In the genomic region with DNA sequence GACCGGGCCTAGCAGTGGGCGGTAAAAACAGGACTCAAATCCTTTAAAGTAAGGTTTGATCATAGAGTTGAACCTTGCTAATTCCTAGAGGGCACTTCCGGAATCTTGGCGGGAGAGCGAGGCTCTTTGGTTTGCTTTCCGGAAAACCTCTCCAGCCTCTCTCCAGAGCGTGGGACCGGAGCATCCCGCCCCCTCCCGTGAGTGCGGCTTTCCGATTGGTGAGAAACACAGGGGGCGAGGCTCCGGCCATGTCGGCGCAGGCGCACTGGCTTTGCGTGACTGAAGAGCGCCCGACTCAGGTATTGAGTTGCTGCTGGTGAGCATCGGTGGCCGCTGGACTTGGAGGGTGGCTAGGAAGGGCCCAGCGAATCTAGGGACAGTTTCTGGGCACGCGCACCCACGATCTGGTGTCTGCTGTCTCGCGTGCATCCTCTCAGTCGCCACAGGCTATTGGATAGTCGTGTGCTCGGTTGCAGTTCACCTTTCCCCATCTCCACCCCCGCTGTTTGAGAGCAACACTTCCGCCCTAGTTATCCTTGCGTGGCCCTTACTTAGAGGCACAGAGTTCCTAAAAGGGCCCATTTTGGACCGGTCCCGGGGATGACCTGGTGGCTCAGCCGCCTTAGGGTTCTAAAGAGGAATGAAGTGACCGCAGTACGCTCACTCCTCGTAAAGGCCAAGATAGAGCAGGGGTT, we compare ENCODE assay signal across 7 mouse cellular contexts. TPM values are rescaled to one million over a fixed set of nuclear protein-coding genes. Genes with fewer than 3 reads are reported as not detected.
DNase-seq lines count a peak whose midpoint lies in the region; ATAC-seq lines count a peak whose summit lies in the region.

A gene (plus strand): TSS at position 237 of the 695 bp plus-strand sequence.

- H3K9ac ChIP-seq in intestine, embryonic 16.5 days (ENCODE audit: low read depth, low read length) = peak within 1 kb of the TSS; percentile 81
- H3K9ac ChIP-seq in midbrain, embryonic 11.5 days (ENCODE audit: low read length) = peak within 1 kb of the TSS; percentile 88

- peak; percentile 98 for ATAC-seq in intestine, embryonic 16.5 days
- ATAC-seq in midbrain, embryonic 11.5 days (ENCODE audit: low FRiP score) = peak; percentile 98

- peak within 1 kb of the TSS; percentile 73 for H3K4me3 ChIP-seq in intestine, embryonic 16.5 days (ENCODE audit: low read length)
- H3K4me3 ChIP-seq in midbrain, embryonic 11.5 days (ENCODE audit: low read depth, low read length) = peak within 1 kb of the TSS; percentile 73

- H3K4me1 ChIP-seq in intestine, embryonic 16.5 days (ENCODE audit: control insufficient read depth, insufficient read depth, low read length) = peaks cover 9% of the 10 kb centered on the region
- H3K4me1 ChIP-seq in midbrain, embryonic 11.5 days (ENCODE audit: control insufficient read depth, insufficient read depth, low read length) = peaks cover 7% of the 10 kb centered on the region

- WGBS in intestine, embryonic 16.5 days = 1% methylated on average over 40 of the region's 40 CpGs
- WGBS in midbrain, embryonic 11.5 days = 5% methylated on average over 40 of the region's 40 CpGs

- intact Hi-C loops in left cerebral cortex, postnatal 36 days (cut with DNase I) = no loop called here

- H3K4me2 ChIP-seq in intestine, embryonic 16.5 days (ENCODE audit: low read depth, low read length) = peak within 1 kb of the TSS; percentile 89
- H3K4me2 ChIP-seq in midbrain, embryonic 11.5 days = peak within 1 kb of the TSS; percentile 93

- 0 out of 2 replicates have a peak, but pooled peaks cover 5% of the 10 kb centered on the region for H3K36me3 ChIP-seq in intestine, embryonic 16.5 days (ENCODE audit: control insufficient read depth, insufficient read depth, low read length)
- H3K36me3 ChIP-seq in midbrain, embryonic 11.5 days (ENCODE audit: control insufficient read depth, insufficient read depth, low read length) = peaks cover 5% of the 10 kb centered on the region; the same call in 1 of the 2 replicates

- no peaks in the 10 kb centered on the region for H3K9me3 ChIP-seq in intestine, embryonic 16.5 days (ENCODE audit: control insufficient read depth, low read length)
- H3K9me3 ChIP-seq in midbrain, embryonic 11.5 days (ENCODE audit: control insufficient read depth, low read length) = no peaks in the 10 kb centered on the region

- peak; percentile 97 for DNase-seq in adrenal gland, adult 8-10 months
- peak; percentile 98 for DNase-seq in embryo, embryonic 9.5 days (ENCODE audit: extremely low spot score)
- DNase-seq in gastrocnemius, postnatal 4 days (ENCODE audit: low spot score in 2 of 2) = peak; percentile 94 to 96
- DNase-seq in left cerebral cortex, postnatal 36 days (ENCODE audit: low spot score in 2 of 2) = peak; percentile 96 to 98
- DNase-seq in midbrain, embryonic 11.5 days (ENCODE audit: low spot score, missing footprints) = peak; percentile 100
- peak; percentile 97 for DNase-seq in skeletal muscle tissue, adult 2 months (ENCODE audit: low read depth, low spot score)

- no peaks in the 10 kb centered on the region for H3K27me3 ChIP-seq in intestine, embryonic 16.5 days (replicated peaks; ENCODE audit: control insufficient read depth, insufficient read depth, low read length)
- no peaks in the 10 kb centered on the region; the same call in 1 of the 2 replicates for H3K27me3 ChIP-seq in midbrain, embryonic 11.5 days (ENCODE audit: control insufficient read depth, insufficient read depth, low read length)

- peak within 1 kb of the TSS; percentile 45; the same call in 1 of the 2 replicates for H3K27ac ChIP-seq in intestine, embryonic 16.5 days (ENCODE audit: low read length)
- H3K27ac ChIP-seq in midbrain, embryonic 11.5 days (ENCODE audit: low read depth, low read length) = no peak within 1 kb of the TSS; the same call in 1 of the 2 replicates

RNA-seq across cellular contexts. Expression of the gene that starts here (rescaled TPM):
- total RNA-seq in adrenal gland, adult 8-10 months (2022) = 1 to 10 TPM; 5.7 to 9.5 (median 8.5) TPM
- total RNA-seq in gastrocnemius, postnatal 4 days (2021) = 1 to 10 TPM; 5.2 to 6.4 TPM
- 15.9 TPM in 2 replicates for polyA plus RNA-seq in intestine, embryonic 16.5 days (2015; fragmentation: Nextera tagmentation; extraction: Ambion mirVana)
- 1 to 10 TPM; 5.6 to 5.8 TPM for total RNA-seq in left cerebral cortex, postnatal 36 days (2021)
- polyA plus RNA-seq in midbrain, embryonic 11.5 days (2014; fragmentation: Nextera tagmentation; extraction: Ambion mirVana) = 11.4 and 12.4 TPM in 2 replicates
